Mouse (Mus musculus) thymus, adult 2 months (tissue): ENCODE data around the gene Irx3. TPM values are rescaled to one million over a fixed set of nuclear protein-coding genes. Genes with fewer than 3 reads are reported as not detected.

Experiments used
- DNase-seq: peaks from one replicate; pipeline ENCODE4 v3.0.0; 2021
- H3K27ac ChIP-seq: fragments of 200-500 bp; 2 replicates; pipeline ENCODE4 v1.5.1; 2012; ENCODE audit warnings: low read length, control low read depth; ENCODE audit not compliant: control insufficient read depth, insufficient read depth
- H3K27me3 ChIP-seq: fragments of 200-500 bp; 2 replicates; pipeline ENCODE4 v1.6.1; 2012; ENCODE audit warnings: mild to moderate bottlenecking, low read length, moderate library complexity, mixed read lengths; ENCODE audit not compliant: control insufficient read depth, insufficient read depth
- H3K36me3 ChIP-seq: fragments of 200-500 bp; 2 replicates; pipeline ENCODE4 v1.6.1; 2012; ENCODE audit warnings: mild to moderate bottlenecking, low read length, moderate library complexity; ENCODE audit not compliant: control insufficient read depth, insufficient read depth
- H3K4me1 ChIP-seq: fragments of 200-500 bp; replicated peaks from 2 replicates; pipeline ENCODE4 v1.6.1; 2012; ENCODE audit warnings: low read length; ENCODE audit not compliant: control insufficient read depth, insufficient read depth
- H3K4me3 ChIP-seq: fragments of 200-500 bp; 2 replicates; pipeline ENCODE4 v1.5.1; 2012; ENCODE audit warnings: mild to moderate bottlenecking, low read length, control low read depth, moderate library complexity; ENCODE audit not compliant: control insufficient read depth, insufficient read depth
- CTCF ChIP-seq: fragments of 200-500 bp; IDR thresholded peaks from 2 replicates; pipeline ENCODE4 v1.5.1; 2012; ENCODE audit warnings: mild to moderate bottlenecking, control low read depth, low read length, moderate library complexity, borderline replicate concordance; ENCODE audit not compliant: control insufficient read depth, poor library complexity, insufficient read depth; ENCODE audit errors: extremely low read depth
- POLR2A ChIP-seq: fragments of 200-500 bp; IDR thresholded peaks from 2 replicates; pipeline ENCODE4 v1.6.1; 2012; ENCODE audit warnings: mild to moderate bottlenecking, low read length, control low read depth, moderate library complexity; ENCODE audit not compliant: control insufficient read depth, poor library complexity, insufficient read depth; ENCODE audit errors: extremely low read depth
- WGBS: fragments of 180-500 bp; shearing (Covaris S2); methylation state at CpG from one replicate; pipeline ENCODE4 v1.1.7; 2018; 5-methylcytosine and 5-hydroxymethylcytosine counted together
- polyA plus RNA-seq: library from polyadenylated mRNA; depleted of rRNA; stranded (reverse); fragments of >200 nt; gene quantifications from 2 replicates; pipeline ENCODE4 v1.2.3, GENCODE M21; 2012

The Irx3 gene
- polyA plus RNA-seq, 1 experiment, result 2.9 TPM

DNA sequence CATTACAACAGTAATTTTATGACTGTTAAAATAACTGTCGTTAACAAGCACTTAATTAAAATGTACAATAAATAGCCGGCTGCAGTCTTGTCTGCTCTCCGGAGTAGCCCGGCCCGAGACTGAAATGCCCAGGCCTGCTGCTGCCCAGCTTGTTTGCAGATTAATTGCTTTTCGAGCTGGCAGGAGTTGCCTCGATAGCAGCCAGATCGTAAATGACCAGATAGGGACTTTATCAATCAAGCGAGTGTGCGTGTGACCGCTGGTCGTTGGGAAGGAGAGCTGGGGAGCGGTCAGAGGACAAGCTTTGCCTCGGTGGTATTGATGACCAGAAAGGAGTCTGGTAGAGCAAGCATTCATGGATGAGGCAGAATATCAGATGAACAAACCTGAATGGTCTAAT lies 25.8 kb upstream of the Irx3 start:
- 85% methylated on average over 14 of the region's 14 CpGs for WGBS
- Histone ChIP-seq H3K4me1 (no peaks in the 10 kb centered on the region), H3K27ac (no peak overlapping the region), H3K36me3 (no peaks in the 10 kb centered on the region), H3K4me3 (no peak overlapping the region), H3K27me3 (no peaks in the 10 kb centered on the region)
- TF ChIP-seq POLR2A (no peak), CTCF (no peak)
- no peak for DNase-seq

DNA sequence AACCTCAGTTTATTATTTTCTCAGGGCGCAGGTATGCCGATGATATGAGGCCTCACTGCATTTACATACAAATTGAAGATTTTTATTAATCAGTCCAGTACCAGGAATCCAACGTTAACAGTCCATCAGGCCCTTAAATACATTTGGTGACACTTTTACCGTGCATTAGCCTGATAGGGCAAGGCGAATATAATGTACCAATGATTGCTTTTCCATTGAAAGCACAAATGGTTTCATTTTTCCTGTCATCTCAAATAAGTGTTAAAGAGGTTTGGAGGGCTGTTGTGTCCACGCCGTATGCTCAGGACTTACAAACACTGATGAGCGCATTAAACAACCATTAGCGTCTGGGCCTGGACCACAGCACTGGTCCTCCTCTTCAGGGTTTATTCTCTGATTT lies 25.3 kb upstream of the Irx3 start:
- H3K27me3 ChIP-seq, result no peaks in the 10 kb centered on the region
- 96% methylated on average over 9 of the region's 9 CpGs for WGBS

GRCm38 (mm10) chr8:91823357-91823756 lies 21.5 kb upstream of the Irx3 start:
- no peak overlapping the region for H3K27ac ChIP-seq
- no peak overlapping the region for H3K4me3 ChIP-seq
- TF ChIP-seq CTCF (no peak), POLR2A (no peak)
- no peaks in the 10 kb centered on the region for H3K36me3 ChIP-seq
- WGBS, result 90% methylated on average over 11 of the region's 11 CpGs
- DNase-seq, result no peak
- H3K4me1 ChIP-seq, result no peaks in the 10 kb centered on the region
- no peaks in the 10 kb centered on the region for H3K27me3 ChIP-seq

More for the DNA sequence above, 25.3 kb upstream of the Irx3 start:
- Histone ChIP-seq H3K4me3 (no peak overlapping the region), H3K36me3 (no peaks in the 10 kb centered on the region), H3K4me1 (no peaks in the 10 kb centered on the region), H3K27ac (no peak overlapping the region)
- no peak for TF ChIP-seq CTCF
- no peak for DNase-seq

DNA sequence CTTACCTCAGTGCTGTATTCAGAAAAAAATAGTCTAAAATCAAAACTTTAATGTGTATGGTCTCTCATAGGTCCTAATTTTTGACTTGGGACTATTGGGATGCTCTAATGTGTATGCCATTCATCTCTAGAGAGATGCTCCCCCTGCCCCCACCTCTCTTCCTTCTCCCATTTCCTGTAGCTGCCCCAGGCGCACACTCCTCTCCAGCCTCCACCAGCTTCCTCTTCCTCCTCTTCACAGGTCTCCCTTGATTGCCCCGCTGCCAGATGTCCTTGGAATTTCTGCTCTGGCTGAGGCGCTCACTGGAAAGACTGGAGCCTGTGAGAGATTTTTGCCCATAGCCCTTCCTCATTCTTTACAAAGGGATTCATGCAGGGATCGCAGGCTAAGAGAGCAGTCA lies 20.9 kb upstream of the Irx3 start:
- H3K27ac ChIP-seq, result no peak overlapping the region
- WGBS, result 68% methylated on average over 4 of the region's 4 CpGs
- no peak overlapping the region for H3K4me3 ChIP-seq
- no peaks in the 10 kb centered on the region for H3K4me1 ChIP-seq
- H3K27me3 ChIP-seq, result no peaks in the 10 kb centered on the region
- DNase-seq, result no peak
- no peaks in the 10 kb centered on the region for H3K36me3 ChIP-seq
- no peak for TF ChIP-seq CTCF
- TF ChIP-seq POLR2A, result no peak

GRCm38 (mm10) chr8:91821976-91822375 lies 20.1 kb upstream of the Irx3 start:
- WGBS, result 47% methylated on average over 4 of the region's 4 CpGs
- no peak for DNase-seq
- H3K4me3 ChIP-seq, result no peak overlapping the region
- no peaks in the 10 kb centered on the region for H3K4me1 ChIP-seq
- TF ChIP-seq POLR2A (no peak), CTCF (no peak)
- H3K27ac ChIP-seq, result no peak overlapping the region
- H3K27me3 ChIP-seq, result no peaks in the 10 kb centered on the region
- H3K36me3 ChIP-seq, result no peaks in the 10 kb centered on the region

DNA sequence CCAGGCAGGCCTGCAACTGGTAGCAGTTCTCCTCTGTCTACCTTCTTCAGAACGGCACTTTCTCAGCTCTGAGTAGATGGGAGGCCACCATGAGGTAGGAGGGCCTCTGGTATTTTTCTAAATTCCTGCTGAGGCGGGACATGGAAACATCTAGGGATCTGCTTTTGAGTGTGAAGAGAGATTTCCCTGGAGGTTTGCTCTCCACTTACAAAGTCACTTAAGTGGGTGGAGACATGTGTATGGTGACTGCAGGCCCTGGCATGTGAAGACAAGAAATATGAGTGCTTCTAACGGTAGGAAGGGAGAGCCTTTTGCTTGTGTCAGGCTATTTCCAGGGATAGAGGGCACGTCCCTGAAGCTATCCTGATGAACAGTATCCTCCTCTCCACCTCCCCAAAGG lies 17.9 kb upstream of the Irx3 start:
- 86% methylated on average over 4 of the region's 4 CpGs for WGBS
- H3K36me3 ChIP-seq, result no peaks in the 10 kb centered on the region
- H3K27ac ChIP-seq, result no peak overlapping the region
- H3K4me1 ChIP-seq, result no peaks in the 10 kb centered on the region
- no peaks in the 10 kb centered on the region for H3K27me3 ChIP-seq
- H3K4me3 ChIP-seq, result no peak overlapping the region
- TF ChIP-seq POLR2A (no peak), CTCF (no peak)
- no peak for DNase-seq

DNA sequence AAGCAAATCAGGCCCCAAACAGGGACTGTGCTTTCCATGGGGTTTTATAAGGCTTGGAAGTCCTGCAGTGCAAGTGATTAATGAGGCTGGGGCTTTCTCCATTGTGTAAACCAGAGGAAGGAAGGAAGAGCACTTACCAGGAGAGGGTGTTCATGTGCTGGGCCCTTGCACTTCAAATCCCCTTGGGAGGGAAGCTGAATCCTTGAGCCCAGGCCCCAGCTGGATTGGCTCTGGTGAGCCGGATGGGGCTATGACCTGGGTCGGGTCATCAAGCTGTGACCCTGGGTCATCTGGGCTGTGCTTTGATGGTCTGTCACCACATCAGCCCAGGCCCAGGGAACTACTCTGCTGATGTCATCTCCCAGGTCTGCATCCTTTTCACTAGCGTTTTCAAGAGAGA lies 16.9 kb upstream of the Irx3 start:
- Histone ChIP-seq H3K4me1 (no peaks in the 10 kb centered on the region), H3K4me3 (no peak overlapping the region), H3K27me3 (no peaks in the 10 kb centered on the region), H3K27ac (no peak overlapping the region), H3K36me3 (no peaks in the 10 kb centered on the region)
- TF ChIP-seq POLR2A, result no peak
- no peak for TF ChIP-seq CTCF
- WGBS, result 61% methylated on average over 3 of the region's 3 CpGs
- no peak for DNase-seq

DNA sequence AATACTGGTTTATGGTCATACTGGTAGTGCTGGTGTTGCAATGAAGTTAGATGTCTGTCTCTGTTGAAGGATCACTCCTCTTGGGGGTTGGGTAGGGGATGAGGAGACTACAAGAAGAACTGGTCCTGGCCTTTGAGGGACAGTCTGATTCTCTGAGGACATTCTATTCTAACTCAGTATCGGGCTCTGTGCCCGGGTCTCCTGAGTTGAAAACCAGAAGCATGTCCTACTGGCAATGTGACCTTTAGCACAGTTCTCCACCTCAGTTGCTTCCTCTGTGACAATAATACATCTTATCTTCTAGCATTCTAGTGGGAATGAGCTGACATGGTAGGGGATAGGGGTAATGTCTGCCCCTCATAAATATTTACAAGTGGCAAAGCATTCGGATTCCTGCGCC lies 12.2 kb upstream of the Irx3 start:
- Histone ChIP-seq H3K36me3 (no peaks in the 10 kb centered on the region), H3K27ac (no peak overlapping the region), H3K4me1 (no peaks in the 10 kb centered on the region), H3K4me3 (no peak overlapping the region), H3K27me3 (no peaks in the 10 kb centered on the region)
- WGBS, result 97% methylated on average over 4 of the region's 4 CpGs
- no peak for DNase-seq
- TF ChIP-seq POLR2A (no peak), CTCF (no peak)
